Comparison of ENCODE assay signal across 27 mouse cellular contexts in genomic region chr3:119575516-119575915, GRCm38 (mm10).
"Had no signal": no experiment of that assay in that cellular context is flagged by ENCODE, and none has a peak within 500 bp of the region (broad histone marks: within the 10 kb centered on the region; RNA-seq: fewer than 3 reads in every experiment).

No protein-coding gene starts in this region.

- H3K4me1 ChIP-seq: heart, embryonic 13.5 days; heart, embryonic 15.5 days; hindbrain, embryonic 13.5 days; hindbrain, embryonic 15.5 days; limb, embryonic 10.5 days; limb, embryonic 12.5 days; liver, embryonic 13.5 days; liver, embryonic 15.5 days had no signal

- H3K27me3 ChIP-seq: heart, embryonic 13.5 days; heart, embryonic 15.5 days; hindbrain, embryonic 13.5 days; hindbrain, embryonic 15.5 days; limb, embryonic 12.5 days; liver, embryonic 13.5 days; liver, embryonic 15.5 days had no signal

- H3K9ac ChIP-seq: heart, embryonic 13.5 days; heart, embryonic 15.5 days; hindbrain, embryonic 13.5 days; hindbrain, embryonic 15.5 days; limb, embryonic 12.5 days; liver, embryonic 13.5 days; liver, embryonic 15.5 days; liver, postnatal 0 days had no signal

- ATAC-seq: hindbrain, postnatal 0 days; intestine, postnatal 0 days; liver, postnatal 0 days had no signal

- H3K36me3 ChIP-seq: heart, embryonic 13.5 days; heart, embryonic 15.5 days; hindbrain, embryonic 13.5 days; hindbrain, embryonic 15.5 days; limb, embryonic 10.5 days; limb, embryonic 12.5 days; liver, embryonic 13.5 days; liver, embryonic 15.5 days had no signal

- H3K27ac ChIP-seq: heart, adult 2 months; heart, embryonic 13.5 days; heart, embryonic 15.5 days; hindbrain, embryonic 13.5 days; hindbrain, embryonic 15.5 days; hindbrain, postnatal 0 days; layer of hippocampus, adult 2 months; left cerebral cortex, adult 2 months; limb, embryonic 10.5 days; limb, embryonic 12.5 days; liver, embryonic 13.5 days; liver, embryonic 15.5 days had no signal

- H3K9me3 ChIP-seq: heart, embryonic 15.5 days; hindbrain, embryonic 13.5 days; hindbrain, embryonic 15.5 days; limb, embryonic 10.5 days; limb, embryonic 12.5 days; liver, embryonic 13.5 days; liver, embryonic 15.5 days had no signal

- H3K4me3 ChIP-seq: heart, adult 2 months; heart, embryonic 13.5 days; heart, embryonic 15.5 days; hindbrain, embryonic 13.5 days; hindbrain, embryonic 15.5 days; layer of hippocampus, adult 2 months; left cerebral cortex, adult 2 months; limb, embryonic 10.5 days; limb, embryonic 12.5 days; liver, embryonic 13.5 days; liver, embryonic 15.5 days had no signal

- DNase-seq: gastrocnemius, postnatal 14 days; gastrocnemius, postnatal 36 days; heart, adult 11 months; heart, adult 2 months; heart, postnatal 14 days; heart, postnatal 36 days; kidney, adult 18-20 months; kidney, adult 8-10 months; kidney, postnatal 10 days; kidney, postnatal 25 days; kidney, postnatal 4 days; liver; liver, embryonic 13.5 days; liver, postnatal 0 days had no signal

- H3K4me2 ChIP-seq: heart, embryonic 11.5 days; heart, embryonic 13.5 days; heart, embryonic 15.5 days; hindbrain, embryonic 13.5 days; hindbrain, embryonic 15.5 days; limb, embryonic 12.5 days; liver, embryonic 11.5 days; liver, embryonic 13.5 days; liver, embryonic 15.5 days had no signal
